Mouse (Mus musculus) A20 (cell line): ENCODE data around the gene Tas2r139.
"Not testable (repeated sequence)": the region's sequence is repeated elsewhere in the genome, so short reads cannot be mapped to it uniquely, and the experiment has no call there.

ENCODE experiments used
- DNase-seq: peaks from one replicate; pipeline ENCODE4 v3.0.0-alpha.2; 2011; ENCODE audit warnings: low read depth, low spot score

The Tas2r139 gene

DNA sequence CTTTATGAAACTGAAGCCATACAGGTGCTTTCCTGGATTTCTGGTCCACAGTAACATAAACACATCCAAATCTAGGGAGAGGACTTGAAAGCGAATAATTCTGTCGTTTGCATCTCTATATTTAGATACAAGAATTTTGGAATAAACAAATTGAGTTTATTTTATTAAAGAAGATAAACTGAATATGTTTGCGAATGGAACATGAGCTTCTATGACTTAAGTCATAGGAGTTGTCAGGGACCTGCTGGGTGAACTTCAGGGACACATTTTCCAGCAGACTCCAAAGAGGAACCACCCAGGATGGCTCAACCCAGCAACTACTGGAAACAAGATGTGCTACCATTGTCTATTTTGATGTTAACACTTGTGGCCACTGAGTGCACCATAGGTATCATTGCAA is at the start of gene Tas2r139:
Tas2r139 (plus strand) TSS at position 301 of the 400 bp plus-strand sequence.
- DNase-seq: no peak

DNA sequence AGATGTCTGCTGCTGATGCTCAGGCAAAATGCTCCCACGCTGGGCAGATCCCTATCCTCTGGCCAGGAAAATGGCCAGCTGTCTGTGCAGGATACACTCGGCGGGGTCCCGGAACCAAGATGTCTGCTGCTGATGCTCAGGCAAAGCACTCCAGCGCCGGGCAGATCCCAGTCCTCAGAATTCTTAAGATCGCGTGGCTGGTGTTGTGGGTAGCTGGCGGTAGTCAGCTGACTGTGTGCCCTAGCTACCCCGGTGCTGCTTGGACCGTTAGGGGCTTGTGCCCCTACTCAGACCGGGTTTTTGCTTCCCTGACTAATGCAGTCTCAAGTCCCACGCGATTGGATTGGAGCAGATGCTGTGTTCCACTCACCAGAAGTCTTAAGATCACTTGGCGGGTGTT is 10.4 kb downstream of the Tas2r139 start:
- not testable (repeated sequence) for DNase-seq

DNA sequence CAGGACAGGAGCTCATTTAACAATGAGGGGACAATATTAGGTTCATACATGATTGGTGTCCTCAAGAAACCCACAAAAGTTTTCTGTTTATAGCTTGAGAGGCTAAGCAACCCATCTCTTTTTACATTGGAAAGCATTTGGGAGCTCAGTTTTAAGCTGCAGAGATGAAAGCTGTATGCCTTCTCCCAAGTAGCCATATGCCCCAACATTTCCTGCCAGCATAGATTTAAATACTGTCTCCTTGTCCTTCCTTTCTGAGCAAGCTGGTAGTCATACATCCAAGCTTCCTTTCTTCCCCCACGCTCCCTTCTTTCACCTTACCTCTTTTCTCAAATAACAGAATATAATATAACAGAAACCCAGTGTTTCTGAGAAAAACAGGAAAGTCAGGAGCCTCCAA is 41.7 kb downstream of the Tas2r139 start:
- no peak for DNase-seq

DNA sequence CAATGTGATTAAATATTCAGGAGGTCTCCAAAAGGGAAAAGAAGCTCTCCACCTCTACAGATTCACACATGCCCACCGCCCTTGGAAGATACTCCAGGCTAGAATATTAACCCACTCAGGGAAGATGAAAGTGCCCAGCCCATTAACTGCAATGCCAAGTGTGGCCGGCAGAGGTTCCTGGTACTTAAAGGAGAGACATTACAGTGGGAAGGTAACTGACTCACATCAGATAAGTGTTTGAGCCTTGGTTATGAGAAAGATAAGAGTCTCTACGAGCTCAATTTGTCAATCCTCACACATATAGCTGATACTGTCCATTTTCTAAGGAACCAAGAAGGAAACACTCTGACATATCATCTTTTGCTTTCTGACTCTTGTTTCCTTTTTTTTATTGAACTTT is 45.5 kb downstream of the Tas2r139 start:
- peak; percentile 16 for DNase-seq
